Mouse (Mus musculus) adrenal gland, postnatal 4 days (tissue): ENCODE data around the gene Ifnl3. TPM values are rescaled to one million over a fixed set of nuclear protein-coding genes. Genes with fewer than 3 reads are reported as not detected.
A peak's percentile ranks its signal among the peaks of the same experiment; 100 is the strongest.
"Not testable (repeated sequence)": the region's sequence is repeated elsewhere in the genome, so short reads cannot be mapped to it uniquely, and the experiment has no call there.

Source experiments
- DNase-seq, 2 experiments: peaks; one replicate each; pipeline ENCODE4 v3.0.0; 2021 to 2022; ENCODE audit warnings: low spot score in 2 of 2, mixed read lengths in 2 of 2
- long read RNA-seq, 2 experiments: library from polyadenylated mRNA; stranded (forward); transcript quantifications; one replicate each; pipeline ENCODE4 v2.0.0; 2021
- total RNA-seq, 2 experiments: library from RNA; stranded (reverse); gene quantifications; 2 replicates each; pipeline ENCODE4 v1.2.3; 2021

Gene Ifnl3
- not detected for total RNA-seq
- long read RNA-seq, experiment 1, result 0 reads
- long read RNA-seq, experiment 2, result 0 reads

DNA sequence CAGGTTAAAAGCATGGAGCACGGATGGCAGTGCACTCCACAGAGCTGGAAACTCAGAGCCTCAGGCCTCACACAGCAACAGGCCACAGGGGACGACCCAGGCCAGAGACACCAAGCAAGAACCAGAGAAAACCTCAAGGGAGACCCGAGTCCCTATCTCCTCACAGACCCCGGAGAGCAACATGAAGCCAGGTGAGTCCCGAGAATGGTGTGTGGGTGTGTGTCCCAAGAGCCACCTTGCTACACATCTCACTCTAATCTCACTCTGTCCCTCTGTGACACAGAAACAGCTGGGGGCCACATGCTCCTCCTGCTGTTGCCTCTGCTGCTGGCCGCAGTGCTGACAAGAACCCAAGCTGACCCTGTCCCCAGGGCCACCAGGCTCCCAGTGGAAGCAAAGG, at the start of gene Ifnl3:
TSS of gene Ifnl3 (plus strand) at position 301 of the 400 bp plus-strand sequence.
- DNase-seq, result not testable (repeated sequence)

DNA sequence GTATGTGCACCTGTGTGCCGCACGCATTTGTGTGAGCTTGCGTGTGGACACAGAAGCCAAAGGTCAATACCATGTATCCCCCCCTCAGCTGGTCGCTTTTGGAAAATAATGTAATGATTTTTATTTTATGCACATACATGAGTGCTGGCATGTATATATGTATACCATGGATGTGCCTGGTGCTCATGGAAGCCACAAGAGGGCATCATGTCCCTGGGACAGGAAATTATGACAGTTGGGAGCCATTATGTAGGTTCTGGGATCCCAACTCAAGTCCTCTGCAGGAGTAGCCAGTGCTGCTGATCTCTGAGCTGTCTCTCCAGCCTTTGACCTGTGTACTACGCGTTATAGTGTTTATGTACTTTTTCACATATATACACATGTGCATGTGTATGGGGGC, 46.4 kb upstream of the Ifnl3 start:
- no peak for DNase-seq

DNA sequence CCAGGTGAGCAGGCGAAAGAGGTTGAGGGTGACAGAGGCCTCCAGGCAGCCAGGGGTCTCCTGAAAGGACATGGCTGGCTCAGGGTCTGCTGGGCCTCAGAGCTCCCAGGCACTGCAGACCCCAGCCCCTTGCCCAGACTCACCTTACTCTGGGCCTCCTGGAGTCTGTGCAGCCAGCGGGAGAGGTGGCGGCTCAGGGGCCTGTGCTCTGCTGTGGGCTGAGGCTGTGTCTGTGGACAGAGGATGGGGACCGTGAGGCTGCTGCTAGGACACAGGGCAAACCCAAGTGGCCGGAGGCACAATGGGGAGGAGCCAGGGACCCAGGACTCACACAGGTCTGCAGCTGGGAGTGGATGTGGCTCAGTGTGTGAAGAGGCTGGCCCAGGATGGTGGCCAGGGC, 45.3 kb upstream of the Ifnl3 start:
- no peak for DNase-seq

DNA sequence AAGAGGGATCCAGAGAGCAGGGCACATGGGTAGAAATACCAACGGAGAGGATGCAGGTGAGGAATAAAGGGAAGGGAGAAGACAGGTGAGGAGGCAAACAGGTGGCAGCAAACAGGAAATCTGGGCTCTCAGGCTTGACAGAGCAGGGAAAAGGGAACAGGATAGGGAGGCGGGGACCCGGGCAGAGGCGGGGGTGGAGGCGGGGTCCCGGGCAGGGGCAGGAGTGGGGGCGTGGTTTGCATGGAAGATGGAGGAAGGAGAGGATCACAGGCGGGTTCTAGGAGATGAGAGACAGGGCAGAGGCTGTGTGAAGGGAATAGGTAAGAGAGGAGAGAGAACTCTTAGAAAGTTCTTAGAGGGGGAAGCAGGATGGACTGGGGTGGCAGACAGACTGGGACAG, 43.8 kb upstream of the Ifnl3 start:
- DNase-seq, result no peak

DNA sequence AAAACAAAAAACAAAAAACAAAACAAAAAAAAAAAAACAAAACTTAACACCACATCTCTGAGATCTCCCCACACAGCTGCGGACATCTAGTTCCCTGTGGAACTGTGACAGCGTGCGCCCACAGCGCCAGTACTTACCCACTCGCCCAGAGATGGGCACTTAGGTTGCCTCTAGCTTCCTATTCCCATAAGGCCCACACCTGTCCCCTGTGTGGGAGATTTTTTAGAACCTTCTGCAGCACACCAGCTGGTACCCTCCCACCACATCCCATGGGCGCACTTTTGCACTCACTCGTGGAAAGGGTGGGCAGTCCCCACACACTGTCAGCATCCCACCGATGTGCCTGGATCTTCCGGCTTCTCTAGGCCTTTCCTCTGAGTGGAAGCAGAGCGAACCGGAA, 39.8 kb upstream of the Ifnl3 start:
- DNase-seq, result no peak

DNA sequence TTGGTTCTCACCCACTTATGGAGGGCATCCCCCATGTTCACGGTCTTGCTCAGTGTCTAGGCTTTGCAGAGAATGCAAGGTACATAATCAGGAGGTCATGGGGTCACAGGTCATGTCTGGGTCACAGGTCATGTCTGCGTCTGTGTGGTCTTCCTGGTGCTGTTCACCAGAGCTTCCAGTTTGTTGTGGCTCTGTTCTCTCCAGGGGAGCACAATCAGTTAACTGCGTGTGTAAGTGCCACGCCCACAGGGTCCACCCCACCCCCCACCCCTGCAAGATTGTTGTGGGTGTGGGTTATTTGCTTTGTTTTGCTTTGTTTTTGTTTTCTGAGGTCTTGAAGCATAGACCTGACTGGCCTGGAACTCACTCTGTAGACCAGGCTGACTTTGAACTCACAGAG, 38.4 kb upstream of the Ifnl3 start:
- DNase-seq, result no peak

DNA sequence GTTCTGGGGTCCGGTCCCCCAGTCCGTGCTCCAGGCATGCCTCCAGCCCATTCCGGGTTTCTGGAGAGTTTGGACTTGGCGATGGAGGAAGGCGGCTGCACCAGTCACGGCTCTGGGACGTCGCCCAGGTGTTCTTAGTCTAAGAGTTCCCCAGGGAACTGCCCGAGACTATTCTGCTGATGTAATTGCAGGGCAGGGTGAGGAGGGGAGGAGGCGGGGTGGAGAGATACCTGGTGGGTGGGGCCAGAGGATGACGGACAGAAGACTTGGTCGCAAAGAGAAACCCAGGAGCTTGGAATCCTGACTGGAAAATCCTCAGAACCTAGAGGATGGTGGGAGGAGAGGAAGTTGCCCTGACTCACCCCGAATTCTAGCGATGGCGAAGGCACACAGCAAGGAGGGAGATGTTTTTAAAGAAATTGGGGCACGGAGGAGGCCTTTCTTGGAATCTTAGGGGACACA, 34.6 kb upstream of the Ifnl3 start:
- no peak for DNase-seq

DNA sequence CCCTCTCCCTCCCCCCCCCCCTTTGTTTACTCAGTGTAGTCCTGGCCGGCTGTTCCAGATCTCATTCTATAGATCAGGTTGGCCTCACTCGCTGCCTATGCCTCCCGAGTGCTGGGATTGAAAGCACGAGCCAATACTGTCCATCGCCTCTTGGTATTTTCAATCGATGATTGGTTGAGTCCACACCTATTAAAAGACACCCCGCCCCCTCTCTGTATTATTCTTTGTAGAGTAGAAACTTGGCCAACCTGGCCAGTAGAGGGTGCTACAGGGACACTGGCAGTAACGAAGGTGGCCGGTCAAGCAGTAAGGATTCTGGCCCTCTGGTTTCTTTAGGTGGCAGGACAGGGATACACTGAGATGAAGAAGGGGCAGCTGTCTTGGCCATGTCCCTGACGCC, 32.2 kb upstream of the Ifnl3 start:
- DNase-seq, result peak in 1 of 2 experiments; percentile 41

DNA sequence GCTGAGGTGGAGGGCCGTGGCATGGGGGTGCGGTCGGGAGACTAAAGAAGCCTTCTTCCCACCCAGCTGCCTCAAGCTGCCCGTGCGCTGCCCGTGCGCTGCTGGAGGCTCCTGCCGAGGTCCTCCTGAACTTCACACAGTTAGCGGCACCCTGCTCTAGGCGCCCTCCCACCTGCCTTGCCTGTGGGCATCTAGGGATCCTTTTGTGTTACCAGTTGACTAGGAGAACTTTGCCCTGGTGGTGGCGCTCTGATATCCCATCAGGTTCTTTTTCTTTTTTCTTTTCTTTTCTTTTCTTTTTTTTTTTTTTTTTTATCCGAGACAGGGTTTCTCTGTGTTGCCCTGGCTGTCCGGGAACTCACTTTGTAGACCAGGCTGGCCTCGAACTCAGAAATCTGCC, 31.7 kb upstream of the Ifnl3 start:
- DNase-seq, result no peak

- no peak for DNase-seq
Measured at GRCm38 (mm10) chr7:28492310-28492709, 30.3 kb upstream of the Ifnl3 start.

GRCm38 (mm10) chr7:28495426-28495825, 27.2 kb upstream of the Ifnl3 start:
- DNase-seq, result no peak

GRCm38 (mm10) chr7:28505585-28505984, 17.1 kb upstream of the Ifnl3 start:
- DNase-seq, result no peak

DNA sequence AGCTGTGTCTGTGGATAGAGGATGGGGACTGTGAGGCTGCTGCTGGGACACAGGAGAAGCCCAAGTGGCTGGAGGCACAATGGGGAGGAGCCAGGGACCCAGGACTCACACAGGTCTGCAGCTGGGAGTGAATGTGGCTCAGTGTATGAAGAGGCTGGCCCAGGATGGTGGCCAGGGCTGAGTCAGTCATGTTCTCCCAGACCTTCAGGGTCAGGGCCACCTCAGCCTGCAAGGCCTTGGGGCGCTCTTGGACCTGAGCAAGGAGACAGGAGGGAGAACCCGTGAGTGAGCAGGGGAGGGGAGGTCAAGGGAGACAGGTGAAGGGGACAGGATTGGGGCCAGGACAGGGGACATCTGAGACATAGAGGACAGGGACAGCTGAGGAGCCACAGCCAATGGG, 13.5 kb upstream of the Ifnl3 start:
- DNase-seq, result not testable (repeated sequence)

DNA sequence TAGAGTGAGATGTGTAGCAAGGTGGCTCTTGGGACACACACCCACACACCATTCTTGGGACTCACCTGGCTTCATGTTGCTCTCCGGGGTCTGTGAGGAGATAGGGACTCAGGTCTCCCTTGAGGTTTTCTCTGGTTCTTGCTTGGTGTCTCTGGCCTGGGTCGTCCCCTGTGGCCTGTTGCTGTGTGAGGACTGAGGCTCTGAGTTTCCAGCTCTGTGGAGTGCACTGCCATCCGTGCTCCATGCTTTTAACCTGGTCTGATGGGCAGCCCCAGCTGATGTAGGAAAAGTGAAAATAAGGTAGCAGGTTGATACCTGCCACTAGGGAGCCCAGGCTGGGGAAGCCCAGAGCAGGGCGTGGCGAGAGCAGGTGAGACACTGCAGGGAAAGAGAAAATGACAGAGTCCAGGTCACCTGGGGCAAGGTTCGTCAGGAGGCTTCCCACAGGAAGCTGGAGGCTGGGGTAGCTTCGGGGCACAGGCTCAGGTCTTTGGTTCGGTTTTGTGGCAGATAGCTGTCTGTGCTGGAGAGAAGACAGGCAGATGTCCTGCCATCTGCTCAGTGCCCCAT, 12.1 kb upstream of the Ifnl3 start, which contains the start of gene Ifnl2:
TSS of gene Ifnl2 (minus strand) at position 51 of the 570 bp plus-strand sequence.
- DNase-seq, result not testable (repeated sequence)

DNA sequence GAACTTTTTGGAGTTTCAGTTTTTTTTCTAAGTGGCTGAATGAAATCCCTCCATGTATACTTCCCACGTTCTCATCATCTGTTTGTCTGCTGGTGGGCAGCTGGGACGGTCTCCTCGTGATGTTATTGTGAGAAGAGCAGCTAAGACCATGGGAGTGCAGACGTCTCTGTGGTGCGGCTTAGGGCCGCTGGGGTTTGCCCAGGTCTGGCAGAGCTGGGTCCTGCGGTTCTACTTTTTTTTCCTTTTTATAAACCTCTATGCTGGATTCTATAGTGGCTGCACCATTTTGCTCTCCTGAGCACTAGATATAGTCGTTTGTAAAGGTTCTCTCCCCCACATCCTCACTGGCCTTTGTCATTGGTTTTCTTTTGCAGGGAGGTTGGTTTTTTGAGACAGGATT, 11.2 kb upstream of the Ifnl3 start:
- DNase-seq, result no peak

GRCm38 (mm10) chr7:28527922-28528719, 5.5 kb downstream of the Ifnl3 start:
- DNase-seq, result peak; percentile 47 to 70

- no peak for DNase-seq
Measured at GRCm38 (mm10) chr7:28532005-28532404, 9.4 kb downstream of the Ifnl3 start.

GRCm38 (mm10) chr7:28538886-28539285, 16.2 kb downstream of the Ifnl3 start:
- not testable (repeated sequence) for DNase-seq

GRCm38 (mm10) chr7:28540526-28540925, 17.9 kb downstream of the Ifnl3 start, which contains the start of gene Sycn:
TSS of gene Sycn (plus strand) at chr7:28540885.
- no peak for DNase-seq

DNA sequence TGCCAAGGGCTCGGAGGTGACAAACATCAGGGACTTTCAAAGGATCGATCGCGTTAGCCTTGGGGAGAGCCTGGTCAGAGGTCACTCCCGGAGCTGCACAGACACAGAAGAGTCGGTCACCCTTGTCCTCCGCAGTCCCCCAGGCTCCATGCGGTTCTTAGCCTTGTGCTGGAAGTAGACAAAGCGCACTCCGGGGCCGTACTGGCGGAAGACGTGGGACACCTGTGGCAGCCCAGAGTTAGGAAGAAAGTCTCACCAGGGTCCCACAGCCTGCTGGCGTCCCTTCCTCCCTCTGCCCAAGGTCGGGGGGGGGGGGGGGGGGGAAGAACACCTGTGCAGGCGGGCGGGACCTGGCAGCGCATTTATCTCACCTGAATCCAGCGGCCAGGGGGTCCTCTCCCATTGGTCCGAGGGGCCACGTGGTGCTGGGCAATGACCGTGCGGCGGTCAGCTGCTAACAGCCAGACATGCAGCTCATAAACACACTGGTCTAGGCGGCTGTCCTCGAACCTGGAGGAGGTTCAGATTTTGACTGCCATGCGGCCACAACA, 21.5 kb downstream of the Ifnl3 start:
- no peak for DNase-seq

DNA sequence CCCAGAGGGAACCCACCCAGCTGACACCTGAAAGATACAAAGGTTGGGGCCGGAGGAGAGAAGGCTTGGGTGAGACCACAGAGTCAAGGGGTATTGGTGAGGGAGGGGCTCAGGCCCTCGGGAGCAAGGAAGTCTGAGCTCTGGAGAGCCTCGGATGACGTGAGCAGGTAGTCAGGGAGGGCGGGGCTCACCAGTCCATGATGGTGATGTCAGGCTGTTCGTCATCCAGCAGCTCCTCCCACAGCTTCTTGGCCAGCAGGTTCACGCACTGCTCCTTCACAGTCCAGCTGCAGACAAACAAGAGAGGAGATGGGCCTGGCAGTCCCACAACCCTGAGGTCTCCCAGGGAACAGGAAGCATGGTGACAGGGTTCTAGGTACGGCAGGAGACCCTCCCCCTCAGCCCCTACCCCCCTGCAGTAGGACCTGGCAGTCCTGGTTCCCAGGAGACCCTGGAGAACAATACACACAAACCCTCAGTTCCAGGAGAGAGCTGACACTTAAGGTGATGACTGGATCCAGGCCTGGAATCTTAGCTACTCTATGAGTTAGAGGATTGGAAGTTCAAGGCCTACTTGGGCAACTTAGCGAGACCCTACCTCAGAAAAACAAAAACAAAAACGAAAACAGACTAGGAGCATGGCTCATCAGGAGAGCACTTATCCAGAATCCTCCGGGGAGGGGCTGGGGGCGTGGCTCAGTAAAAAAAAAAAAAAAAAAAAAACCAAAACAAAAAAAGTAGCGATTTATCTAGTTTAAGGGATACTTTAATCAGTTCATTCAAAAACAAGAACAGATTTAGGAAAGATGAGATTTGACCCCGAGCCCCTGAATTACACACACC, 22.6 kb downstream of the Ifnl3 start:
- no peak for DNase-seq
